Mouse (Mus musculus): ENCODE results near the gene 4930430F08Rik. TPM values are rescaled to one million over a fixed set of nuclear protein-coding genes. Genes with fewer than 3 reads are reported as not detected.
"Not testable (repeated sequence)": the region's sequence is repeated elsewhere in the genome, so short reads cannot be mapped to it uniquely, and the experiment has no call there.

Gene 4930430F08Rik
- polyA plus RNA-seq, 1 experiment from 2014 or later = 13.7 TPM

DNA sequence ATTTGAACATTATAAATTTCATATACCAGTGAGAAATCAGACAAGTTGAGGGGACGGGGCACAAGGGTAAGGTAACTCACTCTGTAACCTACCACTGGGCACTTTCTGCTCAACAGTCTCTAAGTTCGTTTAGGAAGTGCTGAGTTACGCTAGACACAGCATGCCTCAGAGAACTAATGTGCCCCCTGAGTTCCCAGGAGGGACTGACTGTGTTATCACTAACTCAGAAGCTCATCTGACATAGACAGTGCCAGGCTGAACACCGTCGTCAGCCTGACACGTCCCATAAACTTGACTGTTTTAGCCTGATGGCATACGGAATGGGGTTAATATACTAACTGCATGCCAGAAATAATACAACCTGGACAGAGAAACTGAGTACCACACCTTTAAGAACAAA is 14.9 kb downstream of the 4930430F08Rik start:
- no peaks in the 10 kb centered on the region for H3K4me1 ChIP-seq (replicated peaks)
- no peak for ATAC-seq (ENCODE audit: low FRiP score, low read depth)
- peaks cover 48% of the 10 kb centered on the region for H3K36me3 ChIP-seq
- H3K27ac ChIP-seq (replicated peaks) = no peak overlapping the region
- H3K4me2 ChIP-seq = no peak overlapping the region
- H3K27me3 ChIP-seq = no peaks in the 10 kb centered on the region
- no peak overlapping the region for H3K9ac ChIP-seq
- 94% methylated on average over 7 of the region's 7 CpGs for WGBS
- H3K4me3 ChIP-seq = no peak overlapping the region
- no peaks in the 10 kb centered on the region for H3K9me3 ChIP-seq

DNA sequence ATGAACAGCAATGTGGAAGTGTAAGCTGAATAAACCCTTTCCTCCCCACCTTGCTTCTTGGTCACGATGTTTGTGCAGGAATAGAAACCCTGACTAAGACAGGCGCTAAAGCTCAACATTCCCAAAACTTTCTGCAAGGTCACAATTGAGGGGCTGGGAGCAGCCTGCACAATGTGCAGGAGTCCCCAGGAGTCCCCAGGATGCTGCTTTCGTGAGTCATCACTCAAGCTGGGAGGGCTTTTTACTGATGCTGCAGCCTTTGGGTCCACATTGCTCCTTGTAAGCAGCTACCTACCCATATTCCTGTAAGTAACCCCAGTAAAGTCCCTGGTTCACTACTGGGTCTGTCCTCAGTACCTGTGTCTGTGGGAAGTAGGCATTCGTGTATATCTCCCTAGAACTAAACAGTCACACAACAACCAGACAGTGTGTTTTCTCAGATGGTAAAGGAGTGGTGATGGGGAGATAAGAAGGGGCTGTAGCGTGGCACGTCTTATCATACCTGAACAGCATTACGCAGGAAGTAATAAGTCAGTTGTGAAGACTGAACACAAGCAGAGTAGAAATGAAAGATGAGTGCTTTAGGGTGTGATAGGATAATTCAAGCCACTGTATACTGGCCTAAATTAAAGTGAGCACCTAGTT is 15.6 kb downstream of the 4930430F08Rik start:
- Histone ChIP-seq H3K36me3 (peaks cover 48% of the 10 kb centered on the region), H3K4me3 (no peak overlapping the region), H3K27ac (replicated peaks) (no peak overlapping the region), H3K9ac (no peak overlapping the region), H3K4me1 (replicated peaks) (no peaks in the 10 kb centered on the region), H3K4me2 (no peak overlapping the region), H3K27me3 (no peaks in the 10 kb centered on the region), H3K9me3 (no peaks in the 10 kb centered on the region)
- 96% methylated on average over 7 of the region's 7 CpGs for WGBS
- ATAC-seq (ENCODE audit: low FRiP score, low read depth) = no peak

DNA sequence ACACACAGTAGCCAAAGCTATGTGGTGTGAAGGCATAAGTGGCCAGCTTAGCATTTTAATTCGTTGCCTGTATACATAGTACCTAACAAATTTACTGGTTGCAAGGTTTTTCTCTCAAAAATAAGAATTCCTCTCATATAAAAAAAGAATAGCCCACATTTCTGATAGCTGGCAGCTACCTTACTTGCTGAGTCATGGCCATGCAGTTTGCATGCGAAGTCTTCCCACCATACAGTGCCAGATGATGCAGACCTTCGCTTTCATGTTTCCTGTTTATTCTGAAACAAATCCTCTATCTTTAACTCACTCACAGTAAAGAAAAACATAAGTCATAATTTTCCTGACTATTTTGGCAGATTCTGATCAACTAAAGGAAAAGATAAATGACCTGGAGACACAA is 18.5 kb downstream of the 4930430F08Rik start:
- WGBS = 92% methylated on average over 3 of the region's 3 CpGs
- H3K27me3 ChIP-seq = no peaks in the 10 kb centered on the region
- H3K9ac ChIP-seq = no peak overlapping the region
- H3K4me3 ChIP-seq = no peak overlapping the region
- no peak overlapping the region for H3K4me2 ChIP-seq
- H3K9me3 ChIP-seq = no peaks in the 10 kb centered on the region
- H3K36me3 ChIP-seq = peaks cover 43% of the 10 kb centered on the region
- no peaks in the 10 kb centered on the region for H3K4me1 ChIP-seq (replicated peaks)
- no peak overlapping the region for H3K27ac ChIP-seq (replicated peaks)
- no peak for ATAC-seq (ENCODE audit: low FRiP score, low read depth)

DNA sequence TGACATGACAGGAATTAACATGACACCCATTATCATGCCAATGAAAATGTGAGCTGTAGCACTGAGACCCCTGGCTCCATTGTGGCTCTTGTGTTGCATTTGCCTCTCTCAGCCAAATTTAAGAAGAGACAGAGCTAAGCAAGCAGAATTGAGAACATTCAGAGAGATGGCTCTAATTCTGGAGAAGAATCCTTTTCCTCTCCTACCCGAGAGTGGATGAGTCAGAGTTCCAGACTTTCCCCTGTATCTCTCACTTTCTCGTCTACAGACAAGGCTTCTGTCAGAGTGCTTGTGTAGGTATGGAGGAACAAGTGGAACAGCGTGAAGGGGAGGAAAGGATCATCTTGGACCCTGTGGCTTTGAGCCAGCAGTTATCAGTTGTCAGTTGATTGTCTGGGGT is 26.1 kb downstream of the 4930430F08Rik start:
- no peak overlapping the region for H3K4me3 ChIP-seq
- peaks cover 22% of the 10 kb centered on the region for H3K36me3 ChIP-seq
- H3K9ac ChIP-seq = no peak overlapping the region
- H3K4me1 ChIP-seq (replicated peaks) = no peaks in the 10 kb centered on the region
- H3K9me3 ChIP-seq = no peaks in the 10 kb centered on the region
- WGBS = 98% methylated on average over 3 of the region's 3 CpGs
- H3K27ac ChIP-seq (replicated peaks) = no peak overlapping the region
- ATAC-seq (ENCODE audit: low FRiP score, low read depth) = no peak
- H3K27me3 ChIP-seq = no peaks in the 10 kb centered on the region
- no peak overlapping the region for H3K4me2 ChIP-seq

DNA sequence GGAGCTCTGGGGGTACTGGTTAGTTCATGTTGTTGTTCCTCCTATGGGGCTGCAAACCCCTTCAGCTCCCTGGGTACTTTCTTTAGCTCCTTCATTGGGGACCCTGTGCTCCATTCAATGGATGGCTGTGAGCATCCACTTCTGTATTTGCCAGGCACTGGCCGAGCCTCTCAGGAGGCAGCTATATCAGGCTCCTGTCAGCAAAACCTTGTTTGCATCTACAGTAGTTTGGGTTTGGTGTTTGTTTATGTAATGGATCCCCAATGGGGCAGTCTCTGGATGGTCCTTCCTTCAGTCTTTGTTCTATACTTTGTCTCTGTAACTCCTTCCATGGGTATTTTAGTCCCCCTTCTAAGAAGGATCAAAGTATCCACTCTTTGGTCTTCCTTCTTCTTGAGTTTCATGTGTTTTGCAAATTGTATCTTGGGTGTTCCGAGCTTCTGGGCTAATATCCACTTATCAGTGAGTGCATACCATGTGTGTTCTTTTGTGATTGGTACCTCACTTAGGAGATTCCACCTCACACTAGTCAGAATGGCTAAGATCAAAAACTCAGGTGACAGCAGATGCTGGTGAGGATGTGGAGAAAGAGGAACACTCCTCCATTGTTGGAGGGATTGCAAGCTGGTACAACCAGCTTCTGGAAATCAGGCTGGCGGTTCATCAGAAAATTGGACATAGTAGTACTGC is 29.9 kb downstream of the 4930430F08Rik start:
- not testable (repeated sequence) for H3K4me2 ChIP-seq; H3K4me1 ChIP-seq (replicated peaks); H3K9ac ChIP-seq; H3K27ac ChIP-seq (replicated peaks); H3K9me3 ChIP-seq; H3K27me3 ChIP-seq; H3K4me3 ChIP-seq; ATAC-seq (ENCODE audit: low FRiP score, low read depth)
- WGBS = 95% methylated on average over 3 of the region's 3 CpGs
- H3K36me3 ChIP-seq = peaks cover 12% of the 10 kb centered on the region

DNA sequence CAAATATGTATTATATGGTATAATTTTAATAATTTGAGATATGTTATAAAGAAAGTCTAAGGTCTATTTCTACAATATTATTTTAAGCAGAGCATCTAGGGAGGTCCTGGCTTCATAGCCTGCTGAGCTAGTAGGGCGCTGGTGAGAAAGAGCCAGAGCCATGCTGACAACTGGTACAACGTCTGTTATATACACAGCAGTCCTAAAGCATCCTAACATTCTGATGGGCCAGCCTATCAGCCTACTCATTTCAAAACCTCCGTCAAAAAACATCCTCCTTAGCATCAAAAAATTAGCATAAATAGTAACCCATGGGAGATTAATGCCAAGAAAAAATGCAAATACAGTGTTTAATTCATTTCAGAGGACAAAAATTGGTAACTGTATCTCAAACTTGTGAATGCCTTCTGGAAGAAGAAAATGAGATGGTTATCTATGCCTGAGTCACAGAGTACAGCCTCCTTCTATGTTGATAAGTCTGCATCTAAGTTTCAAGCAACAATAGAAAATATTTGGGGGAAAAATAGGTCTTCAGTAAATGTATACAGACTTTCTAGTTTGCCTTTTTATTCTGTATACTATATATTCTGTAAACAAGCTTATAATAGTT is 33.6 kb downstream of the 4930430F08Rik start:
- no peaks in the 10 kb centered on the region for H3K27me3 ChIP-seq
- no peak overlapping the region for H3K27ac ChIP-seq (replicated peaks)
- no peak overlapping the region for H3K4me3 ChIP-seq
- no peak overlapping the region for H3K9ac ChIP-seq
- H3K36me3 ChIP-seq = peaks cover 11% of the 10 kb centered on the region; the same call in 1 of the 2 replicates
- no peak overlapping the region for H3K4me2 ChIP-seq
- no peak for ATAC-seq (ENCODE audit: low FRiP score, low read depth)
- no peaks in the 10 kb centered on the region for H3K4me1 ChIP-seq (replicated peaks)
- 65% methylated on average over 3 of the region's 3 CpGs for WGBS
- H3K9me3 ChIP-seq = no peaks in the 10 kb centered on the region

DNA sequence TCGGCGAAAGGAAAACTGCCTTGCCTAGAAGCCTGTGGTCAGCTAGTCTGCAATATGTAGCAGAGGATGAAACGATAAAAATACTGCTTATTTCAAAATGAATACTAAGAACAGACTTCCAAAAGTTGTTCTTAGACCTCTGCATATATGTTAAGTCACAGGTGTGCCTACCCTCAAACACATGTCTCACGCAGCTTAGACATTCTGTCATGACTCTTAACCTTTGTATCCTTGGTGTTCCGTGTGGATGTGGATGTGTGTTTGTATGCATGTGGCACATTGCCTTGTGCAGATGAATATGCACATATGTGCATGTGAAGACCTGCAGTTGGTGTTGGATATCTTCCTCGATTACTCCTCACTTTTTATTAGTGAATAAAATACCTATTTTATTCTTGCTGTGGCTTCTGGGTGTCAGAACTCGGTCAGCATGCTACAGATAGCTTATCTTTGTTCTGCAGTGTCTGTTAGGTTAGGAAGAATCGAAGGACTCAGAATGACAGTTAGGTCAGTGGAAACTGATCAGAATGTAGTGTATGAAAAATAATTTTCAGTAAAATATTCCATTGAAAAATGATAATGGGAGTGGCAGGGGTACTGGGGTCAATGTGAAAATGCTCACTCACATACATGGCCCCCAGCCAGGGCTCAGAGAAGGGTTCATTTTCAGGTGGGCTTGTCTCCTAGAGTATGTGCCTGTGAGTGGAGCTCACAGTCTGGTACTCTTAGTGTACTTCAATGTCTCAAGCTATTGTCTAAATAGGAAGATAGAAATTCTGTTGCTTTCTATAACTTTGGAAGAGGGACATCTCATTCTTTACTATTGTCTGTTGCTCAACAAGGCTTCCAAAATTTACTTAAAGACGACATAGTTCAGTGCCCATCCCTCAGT is 65.5 kb downstream of the 4930430F08Rik start:
- Histone ChIP-seq H3K27me3 (no peaks in the 10 kb centered on the region), H3K4me1 (replicated peaks) (no peaks in the 10 kb centered on the region), H3K4me2 (no peak overlapping the region), H3K27ac (replicated peaks) (no peak overlapping the region), H3K9ac (no peak overlapping the region), H3K9me3 (no peaks in the 10 kb centered on the region), H3K4me3 (no peak overlapping the region), H3K36me3 (peaks cover 9% of the 10 kb centered on the region; the same call in 1 of the 2 replicates)
- no peak for ATAC-seq (ENCODE audit: low FRiP score, low read depth)
- WGBS = 95% methylated on average over 9 of the region's 9 CpGs

DNA sequence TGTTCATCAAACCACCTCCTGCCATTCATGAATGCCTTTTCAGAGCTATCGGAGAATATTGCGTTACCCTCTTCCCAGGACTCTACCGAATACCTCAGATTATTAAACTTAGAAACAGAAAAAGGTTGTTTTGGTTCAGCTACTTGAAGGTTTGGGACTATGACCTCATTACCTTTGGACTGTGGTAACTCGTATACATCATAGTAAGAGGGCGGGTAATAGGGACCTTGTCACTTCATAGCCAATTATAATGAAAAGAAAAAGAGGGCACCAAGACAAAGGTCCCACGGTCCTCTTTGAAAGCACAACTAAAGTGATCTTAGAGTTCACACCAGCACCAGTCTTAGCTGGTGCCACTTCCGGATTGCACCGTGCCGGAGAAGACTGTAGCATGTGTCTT is 67.9 kb downstream of the 4930430F08Rik start:
- Histone ChIP-seq H3K9me3 (no peaks in the 10 kb centered on the region), H3K9ac (no peak overlapping the region), H3K36me3 (peaks cover 13% of the 10 kb centered on the region), H3K27me3 (no peaks in the 10 kb centered on the region), H3K27ac (replicated peaks) (no peak overlapping the region), H3K4me2 (no peak overlapping the region), H3K4me1 (replicated peaks) (no peaks in the 10 kb centered on the region), H3K4me3 (no peak overlapping the region)
- 88% methylated on average over 9 of the region's 9 CpGs for WGBS
- ATAC-seq (ENCODE audit: low FRiP score, low read depth) = no peak

Other genes with a start within 250 kb of the 4930430F08Rik start
- not detected in 2 replicates for gene Gm4302, start 249.6 kb downstream of the 4930430F08Rik start, polyA plus RNA-seq (2015; fragmentation: Nextera tagmentation; extraction: Ambion mirVana)
- gene Gm4303, start 244.5 kb downstream of the 4930430F08Rik start, polyA plus RNA-seq (2015; fragmentation: Nextera tagmentation; extraction: Ambion mirVana) = not detected in 2 replicates
- not detected in 2 replicates for gene Gm4305, start 239.3 kb downstream of the 4930430F08Rik start, polyA plus RNA-seq (2015; fragmentation: Nextera tagmentation; extraction: Ambion mirVana)
- gene Gm4307, start 229.1 kb downstream of the 4930430F08Rik start, polyA plus RNA-seq (2015; fragmentation: Nextera tagmentation; extraction: Ambion mirVana) = not detected in 2 replicates
- gene Gm4312, start 207.9 kb downstream of the 4930430F08Rik start, polyA plus RNA-seq (2015; fragmentation: Nextera tagmentation; extraction: Ambion mirVana) = not detected in 2 replicates
- gene Tmtc3, start 103.1 kb downstream of the 4930430F08Rik start, polyA plus RNA-seq (2015; fragmentation: Nextera tagmentation; extraction: Ambion mirVana) = 11.6 and 12.4 TPM in 2 replicates
- gene Cep290, start 102.9 kb downstream of the 4930430F08Rik start, polyA plus RNA-seq (2015; fragmentation: Nextera tagmentation; extraction: Ambion mirVana) = 5.9 and 6.0 TPM in 2 replicates
- 0.26 TPM in 1 of 2 replicates, not detected in the other for gene 1700017N19Rik, start 61 bp upstream of the 4930430F08Rik start, polyA plus RNA-seq (2015; fragmentation: Nextera tagmentation; extraction: Ambion mirVana)

All from hindbrain, embryonic 15.5 days (tissue).